Mouse (Mus musculus) liver, embryonic 14.5 days (tissue): ENCODE data around the gene Kidins220.

Experiments used
- CTCF ChIP-seq: IDR thresholded peaks from 2 replicates; pipeline ENCODE4 v1.5.1; 2016; ENCODE audit warnings: antibody characterized with exemption, low read depth, control low read depth
- EP300 ChIP-seq: IDR thresholded peaks from 2 replicates; pipeline ENCODE4 v1.6.1; 2016; ENCODE audit warnings: antibody characterized with exemption, low read depth

DNA sequence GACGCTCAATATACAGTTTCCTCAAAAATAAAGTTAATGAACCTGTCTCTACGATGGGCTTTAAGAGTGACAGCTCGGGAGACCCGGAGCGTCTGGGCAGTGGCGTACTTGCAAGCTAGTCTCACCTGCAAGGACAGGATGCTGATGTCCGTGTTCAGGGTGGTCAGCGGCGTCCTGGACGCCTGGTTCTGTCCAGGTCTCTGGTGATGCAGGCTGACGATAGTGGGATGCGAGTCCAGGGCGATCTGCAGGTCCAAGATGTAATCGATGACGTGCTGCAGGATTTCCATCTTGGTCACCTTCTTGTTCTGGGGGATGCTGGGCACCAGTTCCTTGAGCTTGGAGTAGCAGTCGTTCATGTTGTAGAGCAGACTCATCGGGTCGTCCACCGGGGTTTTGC, 120.8 kb downstream of the Kidins220 start:
- TF ChIP-seq CTCF (no peak), EP300 (no peak)
